Mouse (Mus musculus) adrenal gland, postnatal 4 days (tissue): ENCODE results near the gene Gm21883. TPM values are rescaled to one million over a fixed set of nuclear protein-coding genes. Genes with fewer than 3 reads are reported as not detected.
"Not testable (repeated sequence)": the region's sequence is repeated elsewhere in the genome, so short reads cannot be mapped to it uniquely, and the experiment has no call there.

Experiments used
- DNase-seq, 2 experiments: peaks; one replicate each; pipeline ENCODE4 v3.0.0; 2021 to 2022; ENCODE audit warnings: low spot score in 2 of 2, mixed read lengths in 2 of 2
- long read RNA-seq, 2 experiments: library from polyadenylated mRNA; stranded (forward); transcript quantifications; one replicate each; pipeline ENCODE4 v2.0.0; 2021
- total RNA-seq, 2 experiments: library from RNA; stranded (reverse); gene quantifications; 2 replicates each; pipeline ENCODE4 v1.2.3; 2021

Gene Gm21883
- total RNA-seq: not detected
- long read RNA-seq, experiment 1: 0 reads
- long read RNA-seq, experiment 2: 0 reads

GRCm38 (mm10) chrX:31574183-31574582, at the start of gene Gm21883:
TSS of gene Gm21883 (minus strand) at chrX:31574283.
- not testable (repeated sequence) for DNase-seq

GRCm38 (mm10) chrX:31618820-31619219, 44.7 kb upstream of the Gm21883 start, which contains the start of gene Spin2e:
TSS of gene Spin2e (minus strand) at chrX:31618920.
- DNase-seq: not testable (repeated sequence)

Other genes with a start within 250 kb of the Gm21883 start
- not detected for gene Btbd35f26, start 237.8 kb downstream of the Gm21883 start, total RNA-seq
- gene Btbd35f19, start 190.4 kb downstream of the Gm21883 start, total RNA-seq: not detected
- gene Spin2e, start 44.6 kb upstream of the Gm21883 start, total RNA-seq: not detected
- gene Btbd35f25, start 142.9 kb upstream of the Gm21883 start, total RNA-seq: not detected